Mouse (Mus musculus) CH12.LX (cell line): ENCODE data around the gene P4hb.
A peak's percentile ranks its signal among the peaks of the same experiment; 100 is the strongest.

Experiments used
- CTCF ChIP-seq, 2 experiments: IDR thresholded peaks in 1 of 2; conservative IDR thresholded peaks in 1 of 2; 2 replicates each; pipeline ENCODE4 v1.5.1; 2011 to 2012; ENCODE audit warnings: low read depth in 2 of 2, low read length in 2 of 2, improper control_type of control experiment in 1 of 2, inconsistent platforms in 1 of 2, mild to moderate bottlenecking in 1 of 2, moderate library complexity in 1 of 2
- MAX ChIP-seq: IDR thresholded peaks from 2 replicates; pipeline ENCODE4 v1.6.1; 2011; ENCODE audit warnings: low read length, improper control_type of control experiment
- POLR2A ChIP-seq: IDR thresholded peaks from 2 replicates; pipeline ENCODE4 v1.6.1; 2011; ENCODE audit warnings: low read depth, mild to moderate bottlenecking, improper control_type of control experiment, low read length

DNA sequence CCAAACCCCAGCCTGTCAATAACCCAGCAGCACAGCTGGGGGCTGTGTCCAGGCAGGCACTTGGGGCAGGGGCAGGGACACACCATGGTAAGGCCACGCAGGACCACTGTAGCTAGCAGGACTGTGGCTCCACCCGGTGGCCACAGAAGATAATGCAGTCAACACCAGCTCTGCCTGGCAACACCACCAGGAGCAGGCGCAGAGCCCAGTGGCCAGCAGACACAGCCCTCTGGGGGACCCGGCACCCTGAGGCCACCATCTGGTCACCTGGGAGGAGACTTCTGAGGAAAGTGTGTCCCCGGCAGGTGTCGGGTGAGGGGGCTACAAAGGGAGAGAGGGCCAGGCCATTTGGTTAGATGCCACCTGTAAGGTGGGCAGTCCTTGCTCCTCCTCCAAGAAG, 39.7 kb upstream of the P4hb start:
- no peak for TF ChIP-seq POLR2A
- TF ChIP-seq CTCF (conservative IDR thresholded peaks at IDR 0.05 in 1 of 2, IDR thresholded peaks at IDR 0.05 in 1 of 2; ENCODE audit: low read depth in 2 of 2, low read length in 2 of 2): peak; percentile 40 to 82; a peak in 2 of 4 replicates
- no peak for TF ChIP-seq MAX
